9 mouse cellular contexts compared by ENCODE assay signal in the genomic region with DNA sequence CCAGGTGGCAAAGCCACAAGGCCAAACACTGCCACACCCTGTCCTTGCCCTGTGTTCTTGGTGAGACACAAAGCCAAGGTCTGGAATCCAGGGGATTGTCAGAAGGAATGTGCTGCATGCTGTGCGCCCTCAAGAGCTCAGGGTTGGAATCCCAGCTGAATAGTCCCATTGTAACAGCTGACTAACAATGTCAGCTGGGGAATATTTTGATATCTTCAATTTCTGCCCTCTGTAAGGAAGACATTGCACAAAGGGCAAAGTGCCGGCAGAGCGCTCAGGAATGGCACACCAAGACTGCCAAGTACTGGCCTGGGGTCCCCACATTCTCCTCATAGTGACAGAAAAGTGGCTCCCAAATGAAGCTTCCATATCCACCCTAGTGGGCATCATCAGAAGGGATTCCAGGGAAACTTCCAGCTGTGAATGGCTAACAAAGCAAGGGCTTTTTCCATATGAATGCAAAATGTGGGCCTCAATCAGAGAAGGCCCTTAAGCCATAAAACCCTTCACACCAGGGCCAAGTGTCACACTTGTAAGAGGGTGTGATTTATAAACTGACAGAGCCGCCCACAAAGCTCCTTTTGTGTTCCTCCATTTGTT. TPM values are rescaled to one million over a fixed set of nuclear protein-coding genes. Genes with fewer than 3 reads are reported as not detected.
DNase-seq lines count a peak whose midpoint lies in the region; ATAC-seq and TF ChIP-seq lines count a peak whose summit lies in the region.
"Had no signal": no experiment of that assay in that cellular context is flagged by ENCODE, and none has a peak within 500 bp of the region (broad histone marks: within the 10 kb centered on the region; RNA-seq: fewer than 3 reads in every experiment).

No protein-coding gene starts in this region.

- in situ Hi-C loops in Patski (cut with MboI; ENCODE audit: low pct_unique_long_range_greater_than_20kb): loop anchor here (5.0 kb wide), 1 partner anchor 38 kb away; no protein-coding TSS in a partner anchor

- H3K27ac ChIP-seq in gastrocnemius, adult 2 months: peak overlapping the region; percentile 53
- peak overlapping the region; percentile 24; the same call in 1 of the 2 replicates for H3K27ac ChIP-seq in forebrain, postnatal 0 days (ENCODE audit: low read depth, low read length)
- H3K27ac ChIP-seq in limb, embryonic 14.5 days (replicated peaks; ENCODE audit: low read depth, low read length): no peak overlapping the region

- peak; percentile 76 for ATAC-seq in Patski
- ATAC-seq in forebrain, postnatal 0 days: peak; percentile 38; the same call in 1 of the 2 replicates
- ATAC-seq in limb, embryonic 14.5 days (ENCODE audit: low FRiP score, low read depth): peak; percentile 70; the same call in 1 of the 2 replicates
- ATAC-seq in activated CD4-positive, CD25-positive, alpha-beta regulatory T cell, adult 4 months: no peak

- H3K4me1 ChIP-seq in forebrain, postnatal 0 days (ENCODE audit: insufficient read depth): no peaks in the 10 kb centered on the region
- no peaks in the 10 kb centered on the region for H3K4me1 ChIP-seq in limb, embryonic 14.5 days (ENCODE audit: control insufficient read depth, insufficient read depth, low read length)

- POLR2A ChIA-PET in Patski (lab: Charles Lee): no interaction called here

- H3K9me3 ChIP-seq in forebrain, postnatal 0 days (ENCODE audit: low read length): no peaks in the 10 kb centered on the region
- no peaks in the 10 kb centered on the region for H3K9me3 ChIP-seq in limb, embryonic 14.5 days (ENCODE audit: control insufficient read depth, low read length)

- no peaks in the 10 kb centered on the region for H3K27me3 ChIP-seq in Patski
- no peaks in the 10 kb centered on the region for H3K27me3 ChIP-seq in forebrain, postnatal 0 days (ENCODE audit: insufficient read depth, low read length)
- H3K27me3 ChIP-seq in limb, embryonic 14.5 days (ENCODE audit: control insufficient read depth, insufficient read depth, low read length): no peaks in the 10 kb centered on the region

- CTCF ChIA-PET in Patski (lab: Charles Lee): interaction anchor here (0.7 to 5.7 kb wide), 12 partner anchors 8 to 128 kb away, joined by 3 to 32 read pairs (median 4); no protein-coding TSS in a partner anchor

- no peak overlapping the region for H3K9ac ChIP-seq in forebrain, postnatal 0 days
- no peak overlapping the region for H3K9ac ChIP-seq in limb, embryonic 14.5 days (ENCODE audit: low read depth, low read length, severe bottlenecking)

- no peak; the same call in 1 of the 2 replicates for TF ChIP-seq CTCF in gastrocnemius, adult 2 months (IDR thresholded peaks at IDR 0.05)
- peak; percentile 58 for TF ChIP-seq CTCF in Patski (IDR thresholded peaks at IDR 0.05)
- TF ChIP-seq CTCF in forebrain, postnatal 0 days (IDR thresholded peaks at IDR 0.05; ENCODE audit: low read depth): peak; percentile 21; the same call in 1 of the 2 replicates

- H3K4me2 ChIP-seq in forebrain, postnatal 0 days (ENCODE audit: low read depth): no peak overlapping the region
- no peak overlapping the region for H3K4me2 ChIP-seq in limb, embryonic 14.5 days (replicated peaks; ENCODE audit: low read depth, low read length, severe bottlenecking)

- no peak overlapping the region for H3K4me3 ChIP-seq in gastrocnemius, adult 2 months
- H3K4me3 ChIP-seq in forebrain, postnatal 0 days (ENCODE audit: low read depth, low read length): no peak overlapping the region
- no peak overlapping the region for H3K4me3 ChIP-seq in limb, embryonic 14.5 days (replicated peaks; ENCODE audit: low read length)
- H3K4me3 ChIP-seq: erythroblast, embryonic 14.5 days had no signal

- no peak for TF ChIP-seq POLR2A in limb, embryonic 14.5 days (IDR thresholded peaks at IDR 0.05; ENCODE audit: borderline replicate concordance, extremely low read depth, insufficient read depth, insufficient read length)

- 11% methylated on average over 4 of the region's 4 CpGs for WGBS in forebrain, postnatal 0 days
- WGBS in limb, embryonic 14.5 days: 57% methylated on average over 4 of the region's 4 CpGs

- H3K36me3 ChIP-seq in forebrain, postnatal 0 days (ENCODE audit: insufficient read depth): peaks cover 47% of the 10 kb centered on the region
- H3K36me3 ChIP-seq in limb, embryonic 14.5 days (ENCODE audit: control insufficient read depth, insufficient read depth, low read length): peaks cover 89% of the 10 kb centered on the region

- DNase-seq in gastrocnemius, adult 2 months: peak; percentile 18
- no peak for DNase-seq in gastrocnemius, adult 18-20 months (ENCODE audit: low spot score)
- DNase-seq in Patski (ENCODE audit: low read depth, low spot score): no peak
- DNase-seq in forebrain, postnatal 0 days: peak; percentile 5
- no peak for DNase-seq in limb, embryonic 14.5 days (ENCODE audit: low spot score)
- DNase-seq in testis, postnatal 10 days (ENCODE audit: low spot score): peak; percentile 45
- no peak for DNase-seq in gastrocnemius, postnatal 10 days

- intact Hi-C loops in gastrocnemius, adult 2 months (cut with DNase I): no loop called here

RNA-seq across cellular contexts. Expression of a gene that starts 22.6 kb away (rescaled TPM):
- 10 to 100 TPM; 21.6 to 34.8 TPM for total RNA-seq in gastrocnemius, adult 2 months (2021)
- 10 to 100 TPM; 25.3 to 30.6 TPM for total RNA-seq in gastrocnemius, adult 18-20 months (2021)
- 244 TPM for polyA plus RNA-seq in Patski (2021)
- 114 and 122 TPM in 2 replicates for total RNA-seq in forebrain, postnatal 0 days (2014; rRNA removed)
- 197 and 211 TPM in 2 replicates for polyA plus RNA-seq in forebrain, postnatal 0 days (2015; fragmentation: Nextera tagmentation; extraction: Ambion mirVana)
- 143 and 172 TPM in 2 replicates for polyA plus RNA-seq in limb, embryonic 14.5 days (2012; rRNA removed)
- polyA plus RNA-seq in limb, embryonic 14.5 days (2014; fragmentation: Nextera tagmentation; extraction: Ambion mirVana): 273 and 289 TPM in 2 replicates
- 100 to 1,000 TPM in 1 of 2 experiments, 10 to 100 TPM in 1; 75.9 to 106 TPM for polyA plus RNA-seq in activated CD4-positive, CD25-positive, alpha-beta regulatory T cell, adult 4 months (2017; shearing (Covaris generic))
- total RNA-seq in gastrocnemius, postnatal 10 days (2021): 10 to 100 TPM; 43.3 to 48.8 TPM

RNA-seq across cellular contexts. Expression of a gene that starts 35.7 kb away (rescaled TPM):
- total RNA-seq in gastrocnemius, adult 2 months (2021): 10 to 100 TPM; 29.9 to 32.0 TPM
- total RNA-seq in gastrocnemius, adult 18-20 months (2021): 10 to 100 TPM; 27.7 to 28.6 TPM
- polyA plus RNA-seq in Patski (2021): 41.9 TPM
- 36.7 and 57.5 TPM in 2 replicates for total RNA-seq in forebrain, postnatal 0 days (2014; rRNA removed)
- 9.4 and 11.0 TPM in 2 replicates for polyA plus RNA-seq in forebrain, postnatal 0 days (2015; fragmentation: Nextera tagmentation; extraction: Ambion mirVana)
- 49.1 and 57.6 TPM in 2 replicates for polyA plus RNA-seq in limb, embryonic 14.5 days (2012; rRNA removed)
- 15.7 and 18.9 TPM in 2 replicates for polyA plus RNA-seq in limb, embryonic 14.5 days (2014; fragmentation: Nextera tagmentation; extraction: Ambion mirVana)
- polyA plus RNA-seq in activated CD4-positive, CD25-positive, alpha-beta regulatory T cell, adult 4 months (2017; shearing (Covaris generic)): 10 to 100 TPM; 14.0 to 16.1 TPM
- 10 to 100 TPM; 33.2 to 37.9 TPM for total RNA-seq in gastrocnemius, postnatal 10 days (2021)

RNA-seq across cellular contexts. Expression of a gene that starts 56.8 kb away (rescaled TPM):
- total RNA-seq in gastrocnemius, adult 2 months (2021): 1 to 10 TPM; 1.4 to 2.9 TPM
- total RNA-seq in gastrocnemius, adult 18-20 months (2021): 1 to 10 TPM; 1.2 to 2.3 TPM
- polyA plus RNA-seq in Patski (2021): 12.6 TPM
- total RNA-seq in forebrain, postnatal 0 days (2014; rRNA removed): 41.2 and 57.8 TPM in 2 replicates
- 40.0 and 40.2 TPM in 2 replicates for polyA plus RNA-seq in forebrain, postnatal 0 days (2015; fragmentation: Nextera tagmentation; extraction: Ambion mirVana)
- polyA plus RNA-seq in limb, embryonic 14.5 days (2012; rRNA removed): 7.4 and 11.9 TPM in 2 replicates
- 3.7 and 4.0 TPM in 2 replicates for polyA plus RNA-seq in limb, embryonic 14.5 days (2014; fragmentation: Nextera tagmentation; extraction: Ambion mirVana)
- 1 to 10 TPM in 1 of 2 experiments, under 1 TPM in 1; 0.43 to 1.5 TPM for polyA plus RNA-seq in activated CD4-positive, CD25-positive, alpha-beta regulatory T cell, adult 4 months (2017; shearing (Covaris generic))
- 1 to 10 TPM; 4.6 to 6.1 TPM for total RNA-seq in gastrocnemius, postnatal 10 days (2021)

Comparison
In these comparisons a context has a peak if more than half of its experiments do, and no peak if none do; other contexts are left out.
1. DNase-seq: peak in gastrocnemius, adult 2 months (single experiment), forebrain, postnatal 0 days (single experiment) and testis, postnatal 10 days (single experiment); none in gastrocnemius, adult 18-20 months (single experiment), Patski (single experiment), limb, embryonic 14.5 days (single experiment) and gastrocnemius, postnatal 10 days (single experiment).